Mouse (Mus musculus): ENCODE data around the gene Parva.

The Parva gene

DNA sequence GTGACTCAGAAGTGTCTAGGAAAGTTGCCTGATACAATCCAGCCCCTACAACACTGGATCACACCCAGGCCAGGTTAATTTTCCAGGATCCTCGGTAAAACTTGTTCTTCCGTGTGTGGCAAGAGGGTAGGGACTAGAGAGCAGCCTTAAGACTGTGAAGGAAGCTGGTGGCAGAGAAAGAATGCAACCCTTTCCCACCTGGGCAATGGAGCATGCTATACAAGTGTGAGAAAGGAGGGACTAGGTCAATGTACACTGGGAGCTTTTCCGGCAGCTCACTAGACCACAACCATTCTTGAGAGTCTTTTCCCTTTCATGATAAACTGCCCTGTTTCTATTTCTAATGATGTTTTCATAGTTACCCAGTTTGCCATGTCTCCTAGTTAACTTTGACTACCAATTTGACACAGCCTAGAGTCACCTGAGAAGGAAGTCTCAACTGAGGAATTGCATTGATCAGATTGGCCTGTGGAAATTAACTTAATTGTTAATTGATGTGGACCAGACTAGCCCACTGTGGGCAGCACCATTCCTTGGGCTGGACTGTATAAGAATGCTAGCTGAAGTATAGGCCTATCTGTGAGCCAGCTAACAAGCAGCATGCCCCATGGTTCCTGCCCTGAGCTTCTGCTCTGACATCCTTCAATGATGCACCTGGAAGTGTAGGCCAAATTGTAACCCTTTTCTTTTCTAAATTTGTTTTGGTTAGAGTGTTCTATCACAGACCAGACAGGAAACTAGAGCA lies 186.9 kb downstream of the Parva start:
- DNase-seq, result no peak

DNA sequence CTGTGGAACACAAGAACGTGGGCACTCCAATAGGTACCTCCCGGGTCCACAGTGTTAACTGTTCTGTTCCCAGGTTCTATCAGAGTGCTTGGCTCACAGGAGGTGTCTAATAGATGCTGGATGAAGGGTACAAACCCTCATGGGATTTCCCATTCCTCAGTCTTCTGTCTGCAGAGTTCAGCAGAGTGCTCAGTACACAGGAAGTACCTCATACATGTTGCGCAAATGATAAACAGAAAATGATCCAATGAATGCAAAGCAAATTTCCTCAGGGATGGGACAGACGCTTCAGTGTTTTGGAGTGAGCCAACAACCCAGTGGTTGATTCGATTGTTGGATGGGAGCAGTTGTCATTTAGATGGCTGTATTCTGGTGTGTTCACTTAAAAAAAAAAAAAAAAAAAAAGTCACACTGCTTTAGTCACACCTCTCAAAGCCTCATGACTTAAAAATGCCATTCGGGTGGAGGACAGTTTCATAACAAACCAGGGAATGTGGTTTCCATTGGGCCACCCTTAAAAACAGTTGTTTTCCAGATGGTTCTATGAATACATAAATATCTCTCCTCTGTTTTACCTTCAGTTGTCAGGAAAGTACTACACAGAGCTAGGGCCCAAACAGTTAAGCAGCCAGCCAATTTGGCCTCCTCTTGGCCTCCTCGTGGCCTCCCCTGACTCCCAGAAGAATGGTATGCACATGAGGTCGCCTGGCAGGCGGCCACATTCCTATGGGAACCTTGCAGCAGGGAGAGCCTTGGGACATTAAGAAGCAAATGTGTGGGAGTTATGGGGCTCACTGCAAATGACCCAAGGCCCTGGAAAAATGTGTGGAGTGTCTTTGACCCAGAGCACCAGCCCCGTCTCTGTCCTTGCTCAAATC lies 187.7 kb downstream of the Parva start:
- no peak for DNase-seq

DNA sequence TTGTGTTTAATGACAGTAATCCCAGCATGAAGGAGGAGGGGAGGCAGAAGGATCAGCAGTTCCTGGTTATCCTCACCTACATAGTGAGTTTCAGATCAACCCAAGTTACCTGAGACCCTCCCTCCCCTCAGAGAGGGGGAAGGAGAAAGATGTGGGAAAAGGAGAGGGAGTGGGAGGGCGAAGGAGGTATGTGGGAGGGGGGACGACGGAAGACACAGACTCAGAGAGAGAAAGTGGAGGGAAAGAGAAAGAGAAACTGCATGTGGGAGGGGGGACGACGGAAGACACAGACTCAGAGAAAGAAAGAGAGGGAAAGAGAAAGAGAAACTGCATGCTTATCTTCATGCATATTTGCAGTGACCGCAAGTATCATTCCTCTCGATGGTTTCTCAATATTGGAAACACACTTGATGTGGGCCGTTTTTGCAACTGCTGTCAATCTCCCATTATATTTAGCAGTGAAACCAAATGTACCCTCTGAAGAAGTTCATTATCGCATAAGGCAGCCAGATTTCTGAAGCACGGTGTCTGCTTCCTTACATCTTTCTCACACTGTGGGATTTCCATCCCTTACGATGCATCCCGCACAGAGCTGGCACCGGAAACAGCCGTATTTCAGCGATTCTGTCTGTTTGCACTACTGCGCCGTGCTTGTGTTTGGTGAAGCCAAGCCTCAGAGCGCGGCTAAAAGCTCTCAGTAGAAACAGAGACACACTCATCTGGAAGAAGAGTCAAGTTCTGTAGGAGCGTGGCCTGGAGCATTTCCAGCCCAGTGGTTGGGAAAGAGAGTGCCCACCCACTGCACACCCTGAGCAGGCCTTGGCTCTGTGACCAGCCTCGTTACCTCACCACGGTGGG lies 193.2 kb downstream of the Parva start:
- peak; percentile 6 to 15 for DNase-seq

DNA sequence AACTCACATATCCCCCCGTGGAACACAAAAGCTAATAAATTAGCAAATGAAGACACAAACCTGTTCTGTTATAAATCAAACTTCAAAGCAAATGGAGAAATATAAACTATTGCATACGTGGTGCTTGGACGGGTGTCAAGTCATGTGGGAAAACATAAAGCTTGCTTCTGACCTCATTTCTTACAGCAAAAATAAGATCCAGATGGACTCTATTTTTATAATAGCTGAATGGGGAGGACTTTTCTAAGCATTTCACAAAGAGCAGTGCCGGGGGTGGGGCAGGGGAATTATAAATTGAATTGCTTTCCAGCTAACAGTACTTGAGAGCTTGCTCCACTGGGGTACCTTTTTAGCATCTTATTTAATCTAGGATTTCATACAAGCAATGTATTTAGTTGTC lies 200.2 kb downstream of the Parva start:
- DNase-seq, result no peak

DNA sequence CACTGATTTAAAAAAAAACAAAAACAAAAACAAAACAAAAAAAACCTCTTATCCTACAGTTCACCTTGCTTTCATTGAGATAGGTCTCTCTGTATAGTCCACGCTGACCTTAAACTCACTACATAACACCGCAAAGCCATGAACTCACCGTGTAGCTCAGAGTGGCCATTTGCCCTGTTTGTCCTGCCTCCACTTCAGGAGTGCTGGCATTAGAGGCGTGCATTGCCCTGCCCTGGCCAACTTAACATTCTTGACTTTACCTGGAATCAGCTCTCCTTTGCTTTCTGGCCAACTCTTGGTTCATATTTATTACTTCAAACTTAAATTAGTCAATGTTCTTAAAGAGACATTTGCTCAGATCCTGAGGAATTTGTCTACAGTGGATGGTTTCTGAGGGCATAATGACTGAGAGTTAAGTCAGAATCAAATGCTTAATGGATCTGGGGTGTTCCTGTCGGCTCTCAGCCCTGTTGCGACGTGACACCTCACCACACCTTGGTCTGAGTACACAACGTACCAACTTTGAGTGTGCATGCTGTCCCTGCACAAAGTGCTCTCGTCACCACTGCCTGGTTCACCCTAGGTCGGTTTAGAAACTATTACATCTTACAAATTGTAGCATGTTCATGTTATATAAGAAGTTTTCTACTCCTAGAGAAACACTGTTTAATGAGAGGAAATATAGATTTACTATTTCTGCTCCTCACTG lies 207.4 kb downstream of the Parva start:
- no peak for DNase-seq

DNA sequence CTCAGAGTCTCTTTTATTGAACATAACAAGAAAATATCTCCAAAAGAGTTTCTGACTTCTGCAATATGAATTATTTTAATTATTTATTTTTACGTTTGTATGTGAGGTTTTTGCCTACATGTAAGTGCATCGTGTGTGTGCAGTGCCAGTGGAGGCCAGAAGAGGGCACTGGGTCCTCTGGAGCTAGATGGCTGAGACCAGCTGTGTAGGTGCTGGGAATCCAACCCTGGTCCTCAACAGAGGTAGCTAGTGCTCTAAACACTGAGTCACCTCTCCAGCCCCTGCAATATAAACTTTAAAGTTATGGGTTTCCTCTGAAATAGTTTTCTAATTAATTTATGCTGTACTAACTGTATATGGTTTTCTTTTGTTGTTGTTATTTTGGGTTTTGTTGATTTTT lies 208.6 kb downstream of the Parva start:
- DNase-seq, result no peak

All from cerebellum, adult 18-20 months (tissue).